Mouse (Mus musculus) ES-E14 (cell line): Measurements from ENCODE around the gene Tepp.

Experiments
- MAFK ChIP-seq: IDR thresholded peaks from 2 replicates; pipeline ENCODE4 v1.6.1; 2014; ENCODE audit warnings: mild to moderate bottlenecking, low read depth, low read length, inconsistent platforms; ENCODE audit not compliant: insufficient read depth
- ZNF384 ChIP-seq: IDR thresholded peaks from 2 replicates; pipeline ENCODE4 v1.6.1; 2012; ENCODE audit warnings: low read depth, low read length, inconsistent platforms

- TF ChIP-seq ZNF384, result no peak
- no peak for TF ChIP-seq MAFK
Observed at GRCm38 (mm10) chr8:95341721-95342120, 31.4 kb downstream of the Tepp start.
